Mouse (Mus musculus) liver, adult 2 months (tissue): Measurements from ENCODE around the gene Gm17651. TPM values are rescaled to one million over a fixed set of nuclear protein-coding genes. Genes with fewer than 3 reads are reported as not detected.
A peak's percentile ranks its signal among the peaks of the same experiment; 100 is the strongest.

Experiments used
- DNase-seq: peaks from one replicate; pipeline ENCODE4 v3.0.0-alpha.2; 2011; ENCODE audit warnings: low read depth, low spot score; ENCODE audit errors: extremely low read depth
- H3K27ac ChIP-seq: fragments of 200-500 bp; replicated peaks from 2 replicates; pipeline ENCODE4 v1.5.1; 2012; ENCODE audit warnings: low read depth, mild to moderate bottlenecking, control low read depth, inconsistent platforms, low read length; ENCODE audit not compliant: insufficient read depth
- H3K27me3 ChIP-seq: fragments of 200-500 bp; 2 replicates; pipeline ENCODE4 v1.6.1; 2012; ENCODE audit warnings: mild to moderate bottlenecking, moderate library complexity, low read length, inconsistent platforms; ENCODE audit not compliant: control insufficient read depth, insufficient read depth
- H3K36me3 ChIP-seq: fragments of 200-500 bp; 2 replicates; pipeline ENCODE4 v1.6.1; 2012; ENCODE audit warnings: low read length, inconsistent platforms; ENCODE audit not compliant: control insufficient read depth, insufficient read depth
- H3K4me1 ChIP-seq: fragments of 200-500 bp; 2 replicates; pipeline ENCODE4 v1.6.1; 2011; ENCODE audit warnings: low read length; ENCODE audit not compliant: control insufficient read depth, insufficient read depth
- H3K4me3 ChIP-seq: fragments of 200-500 bp; 2 replicates; pipeline ENCODE4 v1.5.1; 2011; ENCODE audit warnings: low read depth, mild to moderate bottlenecking, control low read depth, low read length, moderate library complexity; ENCODE audit not compliant: insufficient read depth
- H3K79me2 ChIP-seq: fragments of 200-500 bp; 2 replicates; pipeline ENCODE4 v1.6.1; 2012; ENCODE audit warnings: inconsistent platforms, mild to moderate bottlenecking, low read length, moderate library complexity; ENCODE audit not compliant: control insufficient read depth, insufficient read depth
- H3K9ac ChIP-seq: fragments of 200-500 bp; 2 replicates; pipeline ENCODE4 v1.6.1; 2012; ENCODE audit warnings: low read depth, mild to moderate bottlenecking, control low read depth, inconsistent platforms, low read length
- CTCF ChIP-seq: fragments of 200-500 bp; IDR thresholded peaks from 2 replicates; pipeline ENCODE4 v1.5.1; 2011; ENCODE audit warnings: low read depth, low read length, control low read depth
- POLR2A ChIP-seq: fragments of 200-500 bp; IDR thresholded peaks from 2 replicates; pipeline ENCODE4 v1.6.1; 2011; ENCODE audit warnings: low read length, control low read depth; ENCODE audit not compliant: insufficient read depth; ENCODE audit errors: extremely low read depth
- WGBS: fragments of 180-500 bp; shearing (Covaris S2); methylation state at CpG from one replicate; pipeline ENCODE4 v1.1.7; 2018; 5-methylcytosine and 5-hydroxymethylcytosine counted together
- polyA plus RNA-seq: library from polyadenylated mRNA; depleted of rRNA; stranded (reverse); fragments of >200 nt; gene quantifications from 2 replicates; pipeline ENCODE4 v1.2.3, GENCODE M21; 2012; rRNA removed
- total RNA-seq: library from RNA; depleted of rRNA; stranded (reverse); fragments of >200 nt; gene quantifications from 2 replicates; pipeline ENCODE4 v1.2.3, GENCODE M21; 2014; rRNA removed

Gene Gm17651
- total RNA-seq (not detected in 2 replicates), polyA plus RNA-seq (not detected in 2 replicates)

- H3K27ac ChIP-seq = no peak within 1 kb of the TSS
- no peaks in the 10 kb centered on the region for H3K79me2 ChIP-seq
- H3K36me3 ChIP-seq = no peaks in the 10 kb centered on the region
- TF ChIP-seq CTCF = no peak
- H3K9ac ChIP-seq = no peak within 1 kb of the TSS
- no peak within 1 kb of the TSS for H3K4me3 ChIP-seq
- no peaks in the 10 kb centered on the region for H3K4me1 ChIP-seq
- no peaks in the 10 kb centered on the region for H3K27me3 ChIP-seq
- 79% methylated on average over 7 of the region's 7 CpGs for WGBS
- DNase-seq = no peak
Observed at GRCm38 (mm10) chr3:97674644-97675110, at the start of gene Gm17651. Gene Gm17651, minus strand, starts transcription at chr3:97674694.

DNA sequence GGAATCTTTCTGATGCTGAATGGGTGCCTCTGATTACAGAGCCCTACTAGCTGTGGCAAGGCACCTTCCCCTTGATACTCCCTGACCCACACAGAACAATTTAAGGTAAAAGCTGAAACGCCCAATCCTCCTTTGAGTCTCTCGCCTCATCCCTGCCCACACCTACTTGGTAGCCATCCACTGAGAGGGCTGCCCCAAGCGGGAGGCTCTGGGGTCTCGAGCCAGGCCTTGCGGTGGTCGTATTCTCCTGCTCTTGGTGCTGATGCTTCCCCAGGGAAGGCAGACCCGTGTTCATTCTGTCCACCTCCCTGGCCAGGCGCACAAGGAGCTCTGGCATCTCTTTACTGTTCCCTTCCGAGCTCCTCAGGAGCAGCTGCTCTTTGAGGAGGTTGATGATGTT, 44.6 kb upstream of the Gm17651 start:
- H3K36me3 ChIP-seq = peaks cover 55% of the 10 kb centered on the region
- no peaks in the 10 kb centered on the region for H3K27me3 ChIP-seq
- TF ChIP-seq CTCF = no peak
- TF ChIP-seq POLR2A = no peak
- no peaks in the 10 kb centered on the region for H3K79me2 ChIP-seq
- H3K27ac ChIP-seq = no peak overlapping the region
- no peaks in the 10 kb centered on the region for H3K4me1 ChIP-seq
- WGBS = 91% methylated on average over 9 of the region's 9 CpGs
- no peak for DNase-seq
- no peak overlapping the region for H3K4me3 ChIP-seq
- H3K9ac ChIP-seq = no peak overlapping the region

GRCm38 (mm10) chr3:97715922-97716321, 41.4 kb upstream of the Gm17651 start:
- Histone ChIP-seq H3K27ac (no peak overlapping the region), H3K4me1 (no peaks in the 10 kb centered on the region), H3K36me3 (peaks cover 49% of the 10 kb centered on the region), H3K79me2 (no peaks in the 10 kb centered on the region), H3K27me3 (no peaks in the 10 kb centered on the region), H3K9ac (no peak overlapping the region), H3K4me3 (no peak overlapping the region)
- 83% methylated on average over 1 of the region's 1 CpGs for WGBS
- DNase-seq = peak; percentile 11
- TF ChIP-seq POLR2A (no peak), CTCF (no peak)

GRCm38 (mm10) chr3:97710881-97711280, 36.4 kb upstream of the Gm17651 start:
- Histone ChIP-seq H3K27me3 (no peaks in the 10 kb centered on the region), H3K79me2 (no peaks in the 10 kb centered on the region), H3K9ac (no peak overlapping the region), H3K4me1 (no peaks in the 10 kb centered on the region), H3K36me3 (peaks cover 48% of the 10 kb centered on the region), H3K4me3 (no peak overlapping the region), H3K27ac (no peak overlapping the region)
- DNase-seq = no peak
- TF ChIP-seq CTCF (no peak), POLR2A (no peak)
- WGBS = 66% methylated on average over 5 of the region's 5 CpGs

DNA sequence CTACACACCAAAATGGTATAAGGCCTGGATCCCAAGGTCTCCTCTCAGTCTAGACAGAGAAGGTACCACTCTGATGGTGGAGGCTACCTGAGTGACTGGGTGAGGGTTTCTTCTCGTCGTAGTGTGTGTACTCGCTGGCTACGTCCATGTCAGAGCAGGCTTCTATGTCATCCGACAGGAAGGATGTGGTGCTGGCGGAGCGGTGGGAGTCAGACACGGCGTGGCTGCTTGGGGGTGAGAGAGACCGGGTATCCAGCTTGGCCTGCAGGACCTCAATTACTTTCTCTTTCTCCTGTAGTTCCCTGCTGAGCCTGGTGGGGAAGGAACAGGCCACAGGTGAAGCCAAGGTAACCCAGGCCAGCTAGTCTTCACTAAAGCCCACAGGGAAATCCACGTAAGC, 35.6 kb upstream of the Gm17651 start:
- 90% methylated on average over 11 of the region's 11 CpGs for WGBS
- no peaks in the 10 kb centered on the region for H3K79me2 ChIP-seq
- no peaks in the 10 kb centered on the region for H3K27me3 ChIP-seq
- no peak overlapping the region for H3K4me3 ChIP-seq
- peaks cover 44% of the 10 kb centered on the region for H3K36me3 ChIP-seq
- no peak overlapping the region for H3K27ac ChIP-seq
- H3K4me1 ChIP-seq = no peaks in the 10 kb centered on the region
- no peak for DNase-seq
- no peak overlapping the region for H3K9ac ChIP-seq
- TF ChIP-seq POLR2A = no peak
- no peak for TF ChIP-seq CTCF

DNA sequence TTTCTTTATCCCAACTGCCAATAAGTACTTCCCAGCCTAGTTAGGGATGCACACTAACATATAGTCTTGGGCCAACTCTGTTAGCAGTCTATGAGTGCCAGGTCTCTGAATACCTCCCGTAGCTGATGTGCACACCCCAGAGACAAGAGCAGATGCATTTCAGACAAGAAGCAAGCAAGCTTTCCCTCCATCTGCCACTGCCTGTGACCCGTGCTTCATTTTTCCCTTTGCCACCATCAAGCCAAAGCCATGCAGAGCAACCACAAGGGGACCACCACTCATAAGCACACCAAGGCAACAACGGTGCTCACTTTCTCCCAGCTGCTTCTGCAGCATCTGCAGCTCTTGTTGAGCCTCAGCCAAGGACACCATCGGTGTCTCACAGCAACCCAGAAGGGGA, 32.1 kb upstream of the Gm17651 start:
- H3K27me3 ChIP-seq = no peaks in the 10 kb centered on the region
- no peaks in the 10 kb centered on the region for H3K4me1 ChIP-seq
- H3K79me2 ChIP-seq = no peaks in the 10 kb centered on the region
- no peak overlapping the region for H3K4me3 ChIP-seq
- H3K27ac ChIP-seq = no peak overlapping the region
- 82% methylated on average over 4 of the region's 4 CpGs for WGBS
- TF ChIP-seq POLR2A (no peak), CTCF (no peak)
- DNase-seq = no peak
- H3K36me3 ChIP-seq = peaks cover 44% of the 10 kb centered on the region
- H3K9ac ChIP-seq = no peak overlapping the region
